Mouse (Mus musculus): ENCODE data around the gene Rbfox2.
A peak's percentile ranks its signal among the peaks of the same experiment; 100 is the strongest.
"Not testable (repeated sequence)": the region's sequence is repeated elsewhere in the genome, so short reads cannot be mapped to it uniquely, and the experiment has no call there.

Rbfox2 gene

DNA sequence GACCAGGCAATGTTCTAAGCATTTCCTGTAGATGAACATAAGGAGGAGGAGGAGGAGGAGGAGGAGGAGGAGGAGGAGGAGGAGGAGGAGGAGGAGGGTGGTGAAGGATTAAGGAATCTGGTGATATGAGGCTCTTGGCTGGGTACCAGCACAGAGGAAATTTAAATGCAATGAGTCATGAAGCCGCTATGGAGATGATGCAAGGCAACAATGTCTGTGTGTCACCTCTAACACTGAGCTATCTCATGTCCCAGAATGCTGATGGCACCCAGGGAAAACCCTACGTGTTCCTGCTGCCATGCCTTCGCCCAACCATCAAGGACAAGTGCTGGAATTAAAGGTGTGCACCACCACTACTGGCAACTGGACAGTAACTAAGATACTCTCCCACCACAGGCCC, 237.8 kb downstream of the Rbfox2 start:
- DNase-seq (ENCODE audit: extremely low spot score, low spot score) = no peak

DNA sequence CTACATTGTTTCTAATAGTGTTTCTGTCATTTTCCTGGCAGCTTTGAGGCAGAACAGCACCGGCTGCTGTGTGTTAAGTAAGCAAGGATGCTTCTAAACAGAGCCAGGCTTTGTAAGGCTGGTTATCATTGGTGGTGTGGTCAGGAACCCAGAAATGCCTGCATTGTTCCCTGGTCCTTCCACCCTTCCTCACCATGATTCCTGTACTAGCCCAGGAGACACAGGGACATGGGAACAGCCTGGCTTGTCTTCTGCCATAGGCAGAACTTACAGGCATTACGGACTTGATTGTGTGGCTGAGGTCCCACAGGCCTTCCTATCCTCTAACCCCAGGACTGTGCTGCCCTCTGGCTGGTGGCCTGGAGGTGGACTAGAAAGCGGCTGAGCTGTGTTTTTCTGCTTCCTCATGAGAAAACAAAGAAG, 238.4 kb downstream of the Rbfox2 start:
- DNase-seq (ENCODE audit: extremely low spot score, low spot score) = no peak

DNA sequence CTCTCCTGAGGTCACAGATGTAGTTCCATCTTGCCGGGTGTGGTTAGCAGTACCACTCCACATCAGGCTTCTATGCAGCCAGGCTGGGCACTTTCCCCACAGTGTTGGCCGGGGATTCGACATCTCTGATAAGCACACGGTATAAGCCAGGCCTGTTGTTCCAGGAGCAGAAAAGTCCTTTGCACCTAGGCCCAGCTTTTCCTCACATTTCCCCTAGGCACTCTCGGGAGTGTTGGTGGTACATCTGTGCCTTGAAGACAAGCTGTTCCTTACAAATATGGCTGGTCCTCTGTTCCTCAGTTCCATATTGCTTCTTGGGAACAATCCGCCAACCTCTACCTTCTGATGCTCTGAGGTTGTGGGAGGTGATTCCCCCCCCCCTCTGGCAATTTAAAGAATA, 240.6 kb downstream of the Rbfox2 start:
- no peak for DNase-seq (ENCODE audit: extremely low spot score, low spot score)

- no peak for DNase-seq (ENCODE audit: extremely low spot score, low spot score)
Observed at GRCm38 (mm10) chr15:77065259-77065852, 241.4 kb downstream of the Rbfox2 start.

GRCm38 (mm10) chr15:77062746-77063145, 244.1 kb downstream of the Rbfox2 start:
- DNase-seq (ENCODE audit: extremely low spot score, low spot score) = no peak

- DNase-seq (ENCODE audit: extremely low spot score, low spot score) = not testable (repeated sequence)
Observed at GRCm38 (mm10) chr15:77059416-77059815, 247.4 kb downstream of the Rbfox2 start.

DNA sequence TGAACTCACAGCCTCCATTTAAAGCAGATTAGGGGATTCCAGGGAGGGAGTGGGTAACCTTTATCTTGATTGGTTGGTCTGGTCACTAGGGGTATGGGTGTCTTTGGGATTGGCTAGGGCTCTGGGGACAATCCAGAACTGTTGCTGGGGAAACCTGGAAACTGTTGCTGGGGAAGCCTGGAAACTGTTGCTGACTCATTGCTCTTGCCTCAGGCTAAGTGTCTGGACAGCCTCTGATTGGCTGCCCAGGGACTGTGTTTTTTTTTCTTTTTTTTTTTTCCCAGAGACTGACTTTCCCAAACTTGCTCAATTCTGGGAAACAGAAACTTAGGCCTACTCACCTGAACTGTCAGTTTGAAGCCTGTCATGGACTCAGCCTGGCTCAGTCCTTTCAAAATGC, 248.2 kb downstream of the Rbfox2 start:
- no peak for DNase-seq (ENCODE audit: extremely low spot score, low spot score)

GRCm38 (mm10) chr15:77056791-77057051, 250.1 kb downstream of the Rbfox2 start:
- no peak for DNase-seq (ENCODE audit: extremely low spot score, low spot score)

DNA sequence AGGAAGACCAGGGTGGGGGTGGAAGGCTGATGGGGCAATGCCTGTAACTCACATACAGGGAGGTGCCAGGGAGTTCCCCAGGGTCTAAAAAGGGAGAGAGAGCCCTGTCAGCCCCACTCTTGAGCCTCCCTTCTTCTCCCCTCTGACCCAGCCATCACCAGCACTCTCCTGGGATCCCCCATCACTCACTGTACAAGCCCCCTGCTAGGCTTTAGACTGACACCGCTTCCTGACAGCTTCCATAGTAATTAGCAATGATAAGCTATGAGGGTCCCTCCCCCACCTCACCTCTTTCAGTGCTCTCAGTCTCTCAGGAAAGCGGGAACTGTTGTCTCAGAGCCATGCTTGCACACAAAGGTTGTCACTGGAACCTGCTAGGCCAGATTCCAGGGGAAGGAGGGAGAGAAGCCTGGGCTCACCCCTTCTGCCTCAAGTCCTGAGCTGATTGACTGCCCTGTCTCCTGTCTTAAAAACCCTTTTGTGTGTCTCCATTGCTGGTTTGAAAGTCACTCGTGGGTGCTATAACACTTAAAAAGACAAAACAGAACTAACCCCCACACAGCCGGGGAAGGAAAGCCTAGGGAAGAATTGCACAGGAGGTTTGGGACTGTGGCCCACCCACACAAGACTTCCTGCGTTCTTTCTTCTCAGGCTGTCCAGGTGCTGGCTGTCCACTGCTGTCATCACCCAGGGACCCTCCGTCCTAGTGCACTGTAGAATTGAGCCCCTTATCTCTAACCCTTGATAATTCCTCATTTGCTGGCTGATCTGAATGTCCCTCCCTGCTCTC, 250.6 kb downstream of the Rbfox2 start:
- no peak for DNase-seq (ENCODE audit: extremely low spot score, low spot score)

GRCm38 (mm10) chr15:77054611-77055175, 252.1 kb downstream of the Rbfox2 start:
- DNase-seq (ENCODE audit: extremely low spot score, low spot score) = no peak

- DNase-seq (ENCODE audit: extremely low spot score, low spot score) = no peak
Observed at GRCm38 (mm10) chr15:77053021-77053420, 253.8 kb downstream of the Rbfox2 start.

GRCm38 (mm10) chr15:77052176-77052575, 254.6 kb downstream of the Rbfox2 start:
- no peak for DNase-seq (ENCODE audit: extremely low spot score, low spot score)

- DNase-seq (ENCODE audit: extremely low spot score, low spot score) = no peak
Observed at GRCm38 (mm10) chr15:77050570-77050969, 256.2 kb downstream of the Rbfox2 start, which contains the start of gene Mb. Mb (minus strand) TSS chr15:77050670.

DNA sequence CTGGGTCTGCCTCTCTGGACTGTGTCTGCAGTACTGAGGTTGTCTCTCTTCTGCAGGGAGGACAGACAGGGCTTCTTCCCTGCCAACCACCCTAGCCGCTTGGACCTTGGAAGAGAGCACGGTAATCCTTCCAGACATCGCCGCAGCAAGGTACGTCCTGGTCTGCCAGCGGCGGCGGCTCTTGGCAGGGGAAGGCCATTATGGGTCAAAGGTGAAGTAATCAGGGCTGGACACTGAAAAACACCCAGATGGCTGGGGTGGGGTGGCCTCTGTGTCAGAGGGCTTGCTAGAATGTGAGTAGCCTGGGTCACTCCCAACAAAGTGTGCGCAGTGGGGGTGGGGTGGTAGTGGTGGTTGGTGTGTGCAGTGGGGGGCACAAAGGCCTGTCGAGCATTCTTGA, 261.2 kb downstream of the Rbfox2 start:
- DNase-seq (ENCODE audit: extremely low spot score, low spot score) = no peak

GRCm38 (mm10) chr15:77044597-77045320, 262.0 kb downstream of the Rbfox2 start, which contains the start of gene Apol6:
Apol6 (plus strand) TSS chr15:77044729.
- DNase-seq (ENCODE audit: extremely low spot score, low spot score) = no peak

- DNase-seq (ENCODE audit: extremely low spot score, low spot score) = no peak
Observed at GRCm38 (mm10) chr15:77040784-77041183, 266.0 kb downstream of the Rbfox2 start.

DNA sequence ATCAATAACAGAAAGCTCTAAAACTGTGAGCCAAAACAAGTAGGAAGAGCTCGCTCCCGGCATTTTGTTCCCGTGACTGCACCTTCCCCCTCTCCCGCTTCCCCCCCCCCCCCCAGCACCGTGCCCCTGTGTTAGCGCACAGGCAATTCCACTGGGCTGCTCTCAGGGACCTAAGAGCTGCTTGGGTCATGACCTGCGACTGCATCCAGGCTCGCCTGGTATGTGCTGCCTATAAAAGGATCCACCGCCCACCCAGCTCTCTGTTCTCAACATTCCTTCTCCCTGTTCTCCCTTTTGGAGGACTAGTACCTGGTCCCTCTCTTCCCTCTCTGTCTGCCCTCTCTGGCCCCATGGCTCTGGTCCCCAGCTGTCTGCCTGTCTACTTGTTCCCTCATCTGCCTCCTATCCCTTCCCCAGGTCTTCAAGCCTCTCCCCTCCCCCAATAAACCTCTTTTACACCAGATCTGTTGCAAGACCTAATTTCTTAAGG, 267.5 kb downstream of the Rbfox2 start:
- no peak for DNase-seq (ENCODE audit: extremely low spot score, low spot score)

DNA sequence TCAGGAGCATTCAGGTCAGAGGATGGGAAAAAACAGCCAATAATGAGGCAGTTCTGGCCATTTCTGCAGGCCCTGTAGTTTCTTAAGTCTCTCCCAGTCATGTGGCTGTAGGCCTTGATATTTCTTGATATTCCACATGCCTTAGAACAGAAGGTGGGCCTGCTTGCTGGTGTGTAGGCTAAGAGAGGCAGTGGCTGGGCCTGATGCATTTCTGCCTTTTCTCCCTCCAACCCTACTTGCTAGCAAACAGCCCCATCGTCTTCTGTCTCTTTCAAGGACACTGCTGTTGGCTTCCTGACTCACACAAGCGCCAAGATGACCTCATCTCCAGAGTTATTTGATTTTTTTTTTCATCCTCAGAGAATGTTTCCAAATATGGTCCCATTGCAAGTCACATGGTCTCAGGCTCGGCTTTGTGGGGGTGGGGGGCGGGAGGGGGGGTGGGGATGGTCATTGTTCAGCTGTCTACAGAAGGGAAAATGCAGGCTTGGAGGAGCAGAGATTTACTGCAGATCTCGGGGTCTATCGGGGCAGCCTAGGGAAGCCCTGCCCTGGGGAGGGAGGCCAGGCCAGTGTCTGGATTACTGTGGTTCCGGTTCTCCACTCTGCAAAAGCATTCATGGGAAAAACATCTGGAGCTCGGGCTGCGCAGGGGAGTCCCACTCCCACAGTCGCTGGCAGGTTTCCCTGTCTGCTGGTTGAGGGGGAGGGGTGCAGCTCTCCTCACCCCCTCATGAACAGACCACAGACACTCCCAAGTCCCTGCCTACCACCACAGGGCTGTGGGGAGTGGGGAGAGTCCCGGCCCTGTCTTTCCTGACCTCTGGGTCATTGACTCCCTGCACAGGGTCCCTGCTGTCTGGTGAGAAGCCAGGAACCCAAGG, 269.3 kb downstream of the Rbfox2 start:
- peak; percentile 67 for DNase-seq (ENCODE audit: extremely low spot score, low spot score)

DNA sequence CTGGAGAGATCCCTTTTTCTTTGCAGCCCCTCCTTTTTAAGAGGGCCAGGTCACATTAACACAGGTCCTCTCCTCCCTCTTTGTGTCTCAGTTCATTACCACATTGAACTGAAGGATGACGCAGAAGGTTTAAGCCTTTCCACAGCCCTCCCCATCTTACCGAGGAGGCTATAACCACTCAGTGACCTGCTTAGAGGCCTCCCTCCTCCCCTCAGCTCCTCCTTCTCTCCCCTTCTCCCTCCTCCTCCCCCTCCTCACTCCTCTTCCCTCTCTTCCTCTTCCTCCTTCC, 269.9 kb downstream of the Rbfox2 start:
- DNase-seq (ENCODE audit: extremely low spot score, low spot score) = no peak

DNA sequence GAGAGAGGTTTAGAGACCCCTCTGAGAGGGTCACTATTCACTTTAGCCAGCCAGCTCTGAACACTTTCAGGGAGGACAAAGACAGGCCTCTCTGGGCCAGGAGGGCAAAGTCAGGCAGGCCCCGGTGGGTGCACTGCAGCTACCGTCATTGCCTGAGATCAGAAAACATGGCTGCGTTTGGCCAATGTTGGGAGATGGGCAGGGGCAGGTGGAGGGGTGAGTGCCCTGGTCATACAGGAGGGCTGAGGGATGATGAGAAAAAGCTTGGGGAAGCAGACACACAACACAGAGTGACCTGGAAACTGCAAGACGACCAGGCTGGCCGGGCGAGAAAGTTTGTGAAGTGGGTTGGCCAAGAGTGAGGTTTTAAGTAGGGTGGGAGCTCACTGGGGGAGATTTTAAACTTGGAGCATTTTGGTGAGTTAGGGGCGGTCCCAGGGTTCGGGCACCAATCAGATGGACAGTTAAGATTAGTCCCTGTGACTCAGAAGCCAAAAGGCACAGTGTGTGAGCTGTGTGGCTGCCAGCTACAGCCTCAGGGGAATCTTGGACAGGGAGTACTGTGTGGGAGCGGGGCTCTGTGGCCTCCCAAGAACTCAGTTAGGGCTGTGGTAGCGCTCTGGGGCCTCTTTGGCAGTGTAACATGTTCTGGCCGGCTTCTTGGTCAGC, 270.4 kb downstream of the Rbfox2 start:
- DNase-seq (ENCODE audit: extremely low spot score, low spot score) = peak; percentile 26

DNA sequence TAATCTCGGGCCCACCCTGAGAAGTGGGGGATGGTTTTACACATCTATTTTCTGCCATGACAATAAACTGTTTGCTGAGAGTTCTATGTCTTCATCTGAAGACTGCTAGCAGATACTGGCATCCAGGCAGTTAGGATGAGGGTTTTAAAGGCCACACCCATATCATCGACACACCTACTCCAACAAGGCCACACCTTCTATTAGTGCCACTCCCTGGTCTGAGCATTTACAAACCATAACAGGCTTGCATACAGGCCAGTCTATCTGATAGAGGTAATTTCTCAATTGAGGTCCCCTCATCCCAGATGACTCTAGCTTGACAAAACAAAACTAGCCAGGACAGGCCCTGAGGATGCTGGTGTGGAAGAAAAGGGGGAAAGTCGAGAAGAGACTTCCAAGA, 271.2 kb downstream of the Rbfox2 start:
- DNase-seq (ENCODE audit: extremely low spot score, low spot score) = no peak

Measured in neural tube, embryonic 10.5 days (tissue).